Mouse (Mus musculus) induced T-regulatory cell, adult 2 months (primary cell): Measurements from ENCODE around the gene Mtor.
A peak's percentile ranks its signal among the peaks of the same experiment; 100 is the strongest.

Source experiments
- DNase-seq: peaks from one replicate; pipeline ENCODE4 v3.0.0-alpha.2; 2012; ENCODE audit warnings: low read depth

Gene Mtor

DNA sequence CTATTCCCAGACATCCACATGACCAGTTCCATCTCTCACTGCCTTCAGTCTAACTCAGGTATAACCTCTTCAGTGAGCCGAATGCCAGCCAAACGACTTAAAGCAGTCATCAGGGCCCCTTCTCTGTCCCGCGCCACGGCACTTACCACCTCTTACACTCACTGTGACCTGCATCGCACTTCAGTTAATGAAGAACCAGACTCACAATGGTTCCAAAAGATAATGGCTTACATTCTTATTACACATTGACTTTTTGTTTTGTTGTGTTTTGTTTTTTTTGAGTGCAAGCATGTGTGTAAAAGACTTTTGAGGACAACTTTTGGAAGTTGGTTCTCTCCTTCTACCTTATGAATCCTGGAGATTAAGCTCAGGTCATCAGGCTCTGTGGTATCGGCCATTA is 5.8 kb upstream of the Mtor start:
- DNase-seq = no peak

DNA sequence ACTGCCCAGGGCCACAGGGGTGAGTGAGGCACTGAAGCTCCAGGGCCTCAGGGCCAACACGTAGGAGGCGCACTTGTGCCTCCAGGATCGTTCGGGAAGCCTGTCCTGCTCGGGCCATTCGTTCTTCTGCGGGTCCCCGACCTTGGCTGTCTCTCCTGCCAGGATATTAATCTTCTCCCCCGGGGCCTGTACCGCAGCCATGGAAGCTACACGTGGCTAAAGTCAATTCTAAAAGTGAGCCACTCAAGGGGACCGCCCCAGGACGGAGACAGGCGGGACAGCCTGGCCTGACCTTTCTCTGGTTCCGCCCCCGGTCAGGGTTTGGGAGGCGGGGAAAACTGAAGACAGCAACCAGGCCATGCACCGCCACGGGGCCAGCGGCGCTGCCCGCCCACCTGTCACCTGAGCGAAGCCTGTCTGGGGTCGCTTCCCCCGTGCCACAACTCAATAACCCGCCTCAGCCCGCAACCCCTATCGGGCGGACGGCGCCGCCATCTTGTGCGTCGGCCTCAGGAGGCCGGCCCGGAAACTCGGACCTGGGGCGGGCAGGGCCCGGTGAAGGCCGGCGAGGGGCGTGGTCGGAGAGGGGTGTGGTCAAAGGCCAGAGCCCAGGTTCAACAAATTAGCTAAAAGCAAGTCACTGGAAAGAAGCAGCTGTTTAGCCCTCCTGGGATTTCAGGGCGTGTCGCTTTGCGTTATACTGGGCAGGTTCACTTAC is 4.0 kb upstream of the Mtor start, which contains the start of gene Ubiad1:
Gene Ubiad1 (minus strand): TSS at position 522 of the 718 bp plus-strand sequence.
- peak; percentile 86 for DNase-seq

DNA sequence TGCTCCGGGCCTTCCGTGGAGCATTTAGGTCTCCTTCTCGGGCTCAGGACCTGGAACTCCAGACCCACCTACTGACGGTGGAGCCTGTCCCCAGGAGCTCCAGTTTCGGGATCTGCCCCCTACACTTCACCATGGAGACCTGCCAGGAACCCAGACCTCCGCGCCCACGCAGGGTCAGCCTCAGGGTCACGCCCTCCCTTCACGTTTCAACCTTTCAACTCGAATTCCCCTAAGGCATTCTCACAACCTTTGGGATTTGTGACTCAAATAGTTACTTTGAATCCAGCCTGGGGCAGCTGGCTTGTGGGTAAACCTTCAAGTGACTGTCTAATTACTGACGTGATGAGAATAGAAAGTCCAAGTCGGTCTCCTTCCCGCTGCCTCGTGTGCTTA is 438 bp downstream of the Mtor start:
- peak; percentile 68 for DNase-seq

DNA sequence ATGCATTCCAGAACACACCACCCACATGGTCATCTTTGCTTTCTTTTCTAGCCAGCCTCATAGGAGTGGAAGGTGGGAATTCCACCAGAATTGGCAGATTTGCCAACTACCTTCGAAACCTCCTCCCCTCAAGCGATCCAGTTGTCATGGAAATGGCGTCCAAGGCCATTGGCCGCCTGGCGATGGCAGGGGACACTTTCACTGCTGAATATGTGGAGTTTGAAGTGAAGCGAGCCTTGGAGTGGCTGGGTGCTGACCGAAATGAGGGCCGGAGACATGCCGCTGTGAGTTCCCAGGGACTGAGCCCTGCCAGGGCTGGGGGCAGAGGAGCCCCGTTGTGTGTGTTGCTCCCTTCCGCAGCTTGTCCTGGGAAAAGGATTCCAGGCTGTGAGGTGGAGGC is 5.3 kb downstream of the Mtor start:
- no peak for DNase-seq

DNA sequence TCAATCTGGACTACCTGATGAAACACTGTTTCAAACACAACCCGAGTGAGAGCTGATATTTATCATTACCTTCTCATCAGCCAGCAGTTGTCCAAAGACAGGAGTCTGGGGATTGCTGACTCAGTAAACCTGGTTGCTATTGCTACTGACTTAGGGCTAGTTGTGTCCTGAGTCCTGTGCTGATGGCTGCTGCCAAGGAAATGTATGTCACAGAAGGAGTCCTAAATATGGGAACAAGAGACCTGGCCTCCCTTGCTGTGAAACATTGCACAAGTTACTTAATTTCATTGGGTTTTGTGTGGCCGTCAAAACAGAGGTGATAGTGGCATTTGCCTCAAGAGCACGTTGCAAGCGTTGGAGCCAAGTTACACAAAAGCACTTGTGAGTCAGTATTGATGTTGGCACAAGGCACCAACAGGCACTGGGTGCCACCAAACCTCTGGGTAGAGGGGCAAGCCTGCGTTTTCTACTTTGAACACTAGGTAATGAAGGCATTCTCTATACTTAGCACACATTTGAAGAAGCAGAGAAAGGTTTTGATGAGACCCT is 7.1 kb downstream of the Mtor start:
- no peak for DNase-seq

DNA sequence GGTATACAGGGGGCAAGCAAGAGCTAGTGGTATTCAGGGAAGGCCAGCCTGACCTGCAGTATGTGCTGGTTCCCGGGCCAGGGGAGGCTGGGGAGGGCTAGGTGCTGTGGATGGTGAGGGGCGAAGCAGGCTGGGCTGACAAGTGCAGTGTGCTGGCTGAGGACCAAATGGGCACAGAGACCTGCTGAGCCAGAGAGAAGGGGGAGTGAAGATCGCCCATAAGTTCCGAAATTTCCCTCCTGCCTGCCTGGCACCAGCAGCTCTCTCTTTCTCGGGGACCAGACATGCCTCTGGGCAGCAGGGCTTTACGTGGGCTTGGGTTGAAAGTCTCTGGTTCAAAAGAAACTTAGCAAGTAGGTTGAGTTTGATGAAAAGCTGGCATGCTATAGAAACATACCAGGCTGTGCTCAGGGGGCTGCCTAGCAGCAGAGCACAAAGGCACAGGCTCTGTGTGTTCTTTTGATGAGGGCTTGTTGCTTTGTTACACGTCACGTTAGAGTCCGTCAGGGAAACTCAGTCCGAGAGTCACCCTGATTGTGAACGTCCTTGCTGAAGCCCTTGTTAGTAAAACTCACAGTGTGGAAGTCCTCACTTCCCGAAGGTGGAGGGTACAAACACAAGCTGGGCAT is 12.4 kb downstream of the Mtor start:
- no peak for DNase-seq

DNA sequence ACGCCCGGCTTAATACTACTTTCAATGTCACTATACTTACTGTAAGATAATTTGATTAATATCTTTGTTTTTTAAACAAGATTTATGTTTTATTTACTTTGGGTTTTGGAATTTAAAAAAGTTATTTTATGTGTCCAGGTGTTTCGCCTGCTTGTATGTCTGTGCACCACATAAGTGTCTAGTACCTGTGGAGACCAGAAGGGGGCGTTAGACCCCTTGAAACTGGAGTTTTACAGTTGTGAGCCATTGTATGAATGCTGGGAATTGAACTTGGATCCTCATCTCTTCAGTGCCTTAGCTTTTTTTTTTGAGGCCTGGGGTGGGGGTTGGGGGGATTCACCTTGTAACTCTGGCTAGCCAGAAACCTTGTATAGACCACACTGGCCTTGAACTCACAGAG is 13.4 kb downstream of the Mtor start:
- DNase-seq = peak; percentile 36

DNA sequence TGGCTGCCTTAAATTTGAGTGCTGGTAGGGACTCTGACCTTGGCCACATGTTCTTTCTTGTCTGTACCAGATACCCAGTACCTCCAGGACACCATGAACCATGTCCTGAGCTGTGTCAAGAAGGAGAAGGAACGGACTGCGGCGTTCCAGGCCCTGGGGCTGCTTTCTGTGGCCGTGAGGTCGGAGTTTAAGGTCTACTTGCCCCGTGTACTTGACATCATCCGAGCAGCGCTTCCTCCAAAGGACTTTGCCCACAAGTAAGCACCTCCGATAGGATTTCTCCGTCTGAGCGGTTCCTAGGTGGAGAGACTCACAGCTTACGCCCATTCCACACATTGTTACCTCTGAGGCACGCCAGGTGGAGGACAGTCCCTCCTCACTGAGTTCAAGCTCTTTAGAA is 14.3 kb downstream of the Mtor start:
- no peak for DNase-seq

DNA sequence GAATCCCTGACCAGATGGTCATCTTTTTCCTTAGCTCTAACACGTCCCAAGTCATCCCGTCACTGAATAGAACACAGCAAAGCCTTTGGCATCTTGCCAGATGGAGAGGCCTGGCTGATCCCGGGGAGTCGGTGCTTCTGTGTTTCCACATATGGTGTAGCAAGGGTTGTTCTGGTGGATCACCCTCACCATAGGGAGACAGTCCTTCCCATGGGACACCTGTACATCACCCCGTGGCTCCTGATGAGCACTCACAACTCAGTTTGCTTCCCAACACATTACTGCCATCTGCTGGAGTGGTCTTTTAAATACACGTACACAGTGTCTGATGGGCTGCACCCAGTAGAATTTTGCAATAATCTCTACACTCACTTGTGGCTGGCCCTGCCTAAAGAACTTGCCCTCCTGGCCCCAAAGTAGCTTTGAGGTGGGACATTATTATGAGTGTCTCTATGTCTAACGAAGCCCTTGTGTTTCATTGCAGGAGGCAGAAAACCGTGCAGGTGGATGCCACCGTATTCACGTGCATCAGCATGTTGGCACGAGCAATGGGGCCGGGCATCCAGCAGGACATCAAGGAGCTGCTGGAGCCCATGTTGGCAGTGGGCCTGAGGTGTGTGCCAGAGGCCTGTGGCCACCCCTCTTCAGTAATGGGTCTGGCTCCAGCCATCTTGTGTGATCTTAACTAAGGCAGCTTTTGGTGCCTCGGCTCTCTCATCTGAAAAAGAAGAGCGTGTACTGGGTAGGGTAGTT is 15.0 kb downstream of the Mtor start:
- peak; percentile 25 for DNase-seq

DNA sequence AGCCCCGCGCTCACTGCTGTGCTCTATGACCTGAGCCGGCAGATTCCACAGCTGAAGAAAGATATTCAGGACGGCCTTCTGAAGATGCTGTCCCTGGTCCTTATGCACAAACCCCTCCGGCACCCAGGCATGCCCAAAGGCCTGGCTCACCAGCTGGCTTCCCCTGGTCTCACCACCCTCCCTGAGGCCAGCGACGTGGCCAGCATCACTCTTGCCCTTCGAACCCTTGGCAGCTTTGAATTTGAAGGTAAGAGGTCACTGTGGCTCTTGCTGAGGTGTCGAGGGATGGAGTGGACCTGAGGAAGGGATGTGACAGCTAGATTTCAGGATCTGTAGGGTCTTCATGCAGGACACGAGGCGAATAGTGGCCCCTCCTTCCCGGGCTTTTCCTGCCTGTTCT is 15.9 kb downstream of the Mtor start:
- DNase-seq = no peak

DNA sequence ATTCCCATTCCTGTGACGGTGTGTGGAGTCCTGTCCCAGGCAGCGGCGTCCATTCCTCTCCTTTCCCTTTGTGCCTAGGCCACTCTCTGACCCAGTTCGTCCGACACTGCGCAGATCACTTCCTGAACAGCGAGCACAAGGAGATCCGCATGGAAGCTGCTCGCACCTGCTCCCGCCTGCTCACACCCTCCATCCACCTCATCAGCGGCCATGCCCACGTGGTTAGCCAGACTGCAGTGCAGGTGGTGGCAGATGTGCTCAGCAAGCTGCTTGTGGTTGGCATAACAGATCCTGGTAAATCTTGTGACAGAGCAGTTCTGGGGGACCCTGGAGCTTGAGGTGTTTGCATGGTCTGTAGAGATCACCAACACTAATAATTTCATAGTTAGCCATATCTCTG is 16.5 kb downstream of the Mtor start:
- no peak for DNase-seq

DNA sequence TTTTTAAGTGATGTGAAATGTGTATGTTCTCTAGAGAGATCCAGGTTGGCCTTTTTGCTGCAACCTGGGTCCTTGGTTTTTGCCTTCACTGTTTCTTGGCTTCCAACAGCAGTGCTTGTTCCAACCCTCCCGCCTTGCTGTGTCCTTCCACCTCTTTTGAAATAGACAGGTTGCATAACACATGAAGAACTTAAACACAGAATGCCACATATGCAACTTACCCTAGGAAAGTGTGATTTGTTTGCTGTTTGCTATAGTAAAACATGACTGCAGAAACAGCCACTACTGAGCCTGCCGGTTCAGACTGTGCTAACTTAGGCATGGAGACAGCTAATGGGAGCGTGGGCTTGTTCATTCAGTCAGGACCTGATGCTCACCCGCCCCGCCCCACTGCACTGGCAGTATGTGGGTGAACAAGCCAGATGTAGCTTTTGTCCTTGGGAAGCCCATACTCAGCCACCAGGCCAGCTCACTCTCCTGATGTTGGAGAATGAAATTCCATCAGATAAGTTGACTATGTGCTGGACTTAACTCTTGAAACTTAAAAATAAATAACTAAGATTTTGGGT is 18.2 kb downstream of the Mtor start:
- no peak for DNase-seq

DNA sequence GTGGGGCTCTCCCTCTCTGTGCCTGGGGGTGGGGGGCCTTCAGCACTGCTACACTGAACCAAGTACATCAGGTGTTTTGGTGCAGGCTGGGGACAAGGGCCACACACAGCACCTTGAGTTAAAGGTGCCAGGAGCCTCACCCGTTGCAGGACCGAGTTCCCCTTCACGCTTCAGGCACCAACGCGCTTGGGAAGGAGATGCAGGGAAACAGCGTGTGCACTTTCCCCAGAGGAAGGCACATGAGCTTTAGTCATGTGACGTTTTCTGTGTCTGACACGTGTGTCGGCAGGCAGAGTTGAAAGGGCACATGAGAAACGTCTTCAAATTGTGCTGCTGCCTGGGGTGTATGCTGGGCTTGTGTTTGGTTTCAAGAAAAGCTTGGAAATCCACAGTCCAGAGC is 20.0 kb downstream of the Mtor start:
- no peak for DNase-seq

DNA sequence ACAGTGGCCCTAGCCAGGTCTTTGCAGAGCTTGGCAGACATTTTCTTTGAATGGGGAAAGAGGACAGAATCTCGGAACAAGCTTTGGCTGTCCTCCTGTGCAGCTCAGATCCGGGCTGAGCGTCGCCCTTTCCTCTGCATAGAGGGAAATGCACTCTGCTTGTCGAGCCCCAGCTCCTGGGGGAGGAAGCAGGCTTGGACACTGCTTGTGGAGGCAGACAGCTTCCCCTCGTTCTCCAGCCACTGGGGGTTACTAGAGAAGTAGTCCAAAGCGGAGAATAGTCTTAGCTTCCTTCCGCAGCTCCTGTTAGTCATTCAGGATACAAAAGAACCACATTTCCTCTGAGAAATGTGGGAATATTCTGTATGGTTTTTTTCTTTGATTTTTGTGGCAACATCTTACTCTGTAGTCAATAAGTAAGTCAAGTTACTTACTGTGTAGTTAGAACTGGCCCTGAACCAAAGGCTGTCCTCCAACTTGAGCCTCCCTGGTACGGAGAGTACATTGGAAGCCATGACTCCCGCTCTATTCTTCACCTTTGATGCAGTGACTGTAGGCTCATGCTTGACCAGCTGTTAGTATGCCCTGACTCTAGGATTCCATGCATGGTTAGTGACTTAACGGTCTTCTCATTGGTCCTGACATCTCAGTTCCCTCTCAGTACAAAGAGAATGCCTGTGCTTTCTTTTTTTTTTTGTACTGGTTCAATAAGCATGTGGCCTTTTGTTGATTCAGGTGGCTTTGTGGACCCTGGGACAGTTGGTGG is 21.3 kb downstream of the Mtor start:
- DNase-seq = no peak

DNA sequence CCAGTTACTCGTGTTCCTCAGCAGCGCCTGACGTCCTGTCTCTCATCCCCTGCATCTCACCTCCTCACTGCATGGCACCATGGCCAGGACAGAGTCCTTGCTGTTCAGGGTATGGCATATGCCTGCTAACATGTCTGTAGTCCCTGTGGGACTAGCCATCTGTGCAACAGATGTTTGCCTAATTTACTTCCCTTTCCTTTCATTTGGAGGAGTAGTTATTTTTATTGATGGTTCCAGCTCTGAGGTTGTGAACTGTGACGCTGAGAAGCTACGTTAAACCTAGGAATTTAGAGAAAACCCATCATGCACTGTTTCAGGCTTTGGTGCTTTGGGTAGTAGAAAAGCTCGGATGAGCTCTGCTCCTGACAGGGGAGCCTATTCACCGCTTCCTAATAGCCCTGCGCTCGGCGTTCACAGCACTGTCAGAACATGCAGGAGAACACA is 23.0 kb downstream of the Mtor start:
- DNase-seq = no peak

DNA sequence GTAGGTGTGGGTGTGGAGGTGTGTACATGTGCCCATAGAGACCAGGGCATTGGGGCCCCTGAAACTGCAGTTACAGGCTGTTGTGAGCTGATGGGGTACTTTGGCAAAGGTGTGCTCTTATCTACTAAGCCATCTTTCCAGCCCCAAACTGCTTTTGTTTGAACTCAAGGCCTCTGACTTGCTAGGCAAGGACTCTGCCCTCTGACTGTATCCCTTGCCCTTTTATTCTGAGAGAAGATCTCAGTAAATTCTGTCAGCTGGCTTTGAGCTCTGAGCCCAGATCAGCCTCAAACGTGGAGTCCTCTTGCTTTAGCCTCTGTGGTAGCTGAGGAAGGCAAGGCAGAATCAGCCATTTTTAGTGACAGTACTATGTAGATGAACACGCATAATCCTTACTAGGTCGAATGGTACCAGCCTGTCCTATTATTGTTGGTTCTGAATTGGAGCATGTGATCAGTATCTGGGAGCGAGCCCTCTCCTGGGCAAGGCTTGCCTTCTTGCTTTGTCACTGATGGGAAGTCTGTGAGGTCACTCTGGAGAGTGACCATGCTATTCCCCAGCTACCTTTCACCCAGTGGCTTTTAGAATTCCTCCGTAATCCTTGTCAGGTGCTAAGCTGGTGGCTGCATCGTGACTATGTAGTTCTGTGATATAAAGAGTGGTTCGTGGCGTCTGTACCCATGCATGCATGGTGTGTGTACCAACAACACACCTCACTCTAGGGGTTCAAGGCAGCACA is 24.2 kb downstream of the Mtor start:
- no peak for DNase-seq

DNA sequence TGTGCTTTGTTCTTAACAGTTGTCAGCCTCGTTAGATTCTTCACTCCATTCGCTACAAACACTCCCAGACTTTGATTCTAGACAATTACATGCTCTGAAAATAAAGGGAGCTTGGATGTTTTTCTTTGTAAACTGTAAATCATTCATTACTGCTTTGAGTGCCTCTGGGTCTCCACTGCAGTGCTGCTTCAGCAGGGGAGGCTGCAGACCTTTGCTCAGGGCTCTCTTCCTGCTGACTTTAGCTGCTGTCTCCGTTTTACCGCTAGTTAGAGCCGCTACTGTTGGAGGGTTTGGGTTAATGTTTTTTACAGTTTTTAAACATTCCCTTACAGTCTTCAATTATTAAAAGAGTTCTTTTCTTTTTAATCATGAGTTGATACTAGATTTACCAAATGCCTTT is 25.1 kb downstream of the Mtor start:
- DNase-seq = no peak

DNA sequence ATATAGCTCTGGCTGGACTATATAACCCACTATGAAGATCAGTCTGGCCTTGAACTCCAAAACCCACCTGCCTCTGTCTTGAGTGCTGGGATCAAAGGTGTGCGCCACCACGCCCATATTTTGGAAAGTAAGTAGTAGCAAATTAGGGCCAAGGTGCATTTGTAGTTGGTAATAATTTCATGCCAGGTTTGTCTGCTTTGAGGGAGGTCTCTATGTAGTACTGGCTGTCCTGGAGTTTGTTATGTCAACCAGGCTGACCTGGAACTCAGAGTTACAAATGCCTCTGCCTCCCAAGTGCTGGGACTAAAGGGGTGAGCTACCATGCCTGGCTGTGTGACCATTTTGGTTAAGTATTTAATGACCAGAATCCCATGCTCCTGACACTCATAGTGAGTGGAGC is 31.8 kb downstream of the Mtor start:
- no peak for DNase-seq

DNA sequence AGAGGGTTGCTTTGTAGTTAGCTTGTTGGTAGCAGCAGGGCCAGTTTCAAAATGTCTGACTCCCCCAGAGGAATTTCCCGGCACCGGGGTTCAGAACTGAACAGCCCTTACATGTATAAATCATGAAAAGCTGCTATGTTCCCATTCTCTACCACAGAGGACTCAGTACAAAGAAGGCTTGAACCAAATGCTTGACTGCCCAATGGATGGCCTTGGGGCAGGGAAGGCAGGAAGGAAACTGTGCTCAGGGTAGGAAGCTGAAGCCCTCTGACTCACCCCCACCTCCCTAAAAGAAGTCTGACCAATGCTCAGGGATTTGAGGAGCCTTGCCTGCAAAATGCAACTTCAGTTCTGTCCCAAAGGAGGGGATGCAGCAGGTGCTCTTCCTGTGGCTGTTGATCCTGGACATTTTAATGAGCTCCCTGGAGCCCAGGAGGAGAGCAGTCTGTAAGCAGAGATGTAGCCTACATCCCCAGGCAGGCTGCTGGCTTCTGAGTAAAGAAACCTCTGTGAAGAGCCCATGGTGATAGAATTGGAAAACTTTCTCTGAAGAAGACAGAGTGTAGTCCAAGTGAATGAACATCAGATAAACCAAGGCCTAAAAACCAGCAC is 33.3 kb downstream of the Mtor start:
- no peak for DNase-seq

DNA sequence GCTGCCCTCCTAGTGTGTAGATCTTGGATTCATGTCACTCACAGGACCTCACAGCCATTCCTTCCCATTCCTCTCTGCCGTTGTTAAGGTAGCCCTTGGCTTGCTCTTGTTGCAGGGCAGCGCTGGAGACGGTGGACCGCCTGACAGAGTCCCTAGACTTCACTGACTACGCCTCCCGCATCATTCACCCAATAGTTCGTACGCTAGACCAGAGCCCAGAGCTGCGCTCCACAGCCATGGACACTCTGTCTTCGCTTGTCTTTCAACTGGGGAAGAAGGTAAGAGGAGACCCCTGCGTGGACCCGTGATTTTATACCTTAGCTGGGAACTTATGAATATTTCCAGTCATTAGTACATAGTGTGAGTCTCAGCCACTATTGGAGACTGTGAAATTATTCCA is 36.1 kb downstream of the Mtor start:
- DNase-seq = no peak

DNA sequence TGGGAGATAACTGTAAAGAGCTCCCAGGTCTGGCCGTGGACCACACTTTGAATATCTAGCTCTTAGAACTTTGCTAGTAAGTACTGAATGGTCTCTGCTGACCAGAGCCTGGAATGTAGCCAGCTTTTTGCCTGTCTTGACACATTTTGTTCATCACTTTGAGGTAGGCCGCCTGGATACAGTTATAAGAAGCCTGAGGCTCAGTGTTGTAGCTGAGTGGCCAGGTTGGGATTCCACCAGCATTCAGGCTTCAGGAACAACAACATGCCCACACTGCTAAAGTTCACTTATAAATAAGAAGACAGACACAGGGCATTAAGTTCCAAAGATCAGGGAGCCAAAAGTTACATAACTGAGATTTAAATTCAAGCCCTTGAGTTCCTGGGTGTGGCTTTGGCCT is 39.4 kb downstream of the Mtor start:
- DNase-seq = no peak
